Mouse (Mus musculus) T-helper 2 cell (primary cell): ENCODE results near the gene Fam169a.
"Not testable (repeated sequence)": the region's sequence is repeated elsewhere in the genome, so short reads cannot be mapped to it uniquely, and the experiment has no call there.

Source experiments
- in situ Hi-C: fragments of 300-600 bp; cut with MboI, MseI; formaldehyde crosslinking; loops from one replicate; pipeline ENCODE4 v1.15.1; 2025; ENCODE audit warnings: high pct_unique_total_duplicates

Gene Fam169a

DNA sequence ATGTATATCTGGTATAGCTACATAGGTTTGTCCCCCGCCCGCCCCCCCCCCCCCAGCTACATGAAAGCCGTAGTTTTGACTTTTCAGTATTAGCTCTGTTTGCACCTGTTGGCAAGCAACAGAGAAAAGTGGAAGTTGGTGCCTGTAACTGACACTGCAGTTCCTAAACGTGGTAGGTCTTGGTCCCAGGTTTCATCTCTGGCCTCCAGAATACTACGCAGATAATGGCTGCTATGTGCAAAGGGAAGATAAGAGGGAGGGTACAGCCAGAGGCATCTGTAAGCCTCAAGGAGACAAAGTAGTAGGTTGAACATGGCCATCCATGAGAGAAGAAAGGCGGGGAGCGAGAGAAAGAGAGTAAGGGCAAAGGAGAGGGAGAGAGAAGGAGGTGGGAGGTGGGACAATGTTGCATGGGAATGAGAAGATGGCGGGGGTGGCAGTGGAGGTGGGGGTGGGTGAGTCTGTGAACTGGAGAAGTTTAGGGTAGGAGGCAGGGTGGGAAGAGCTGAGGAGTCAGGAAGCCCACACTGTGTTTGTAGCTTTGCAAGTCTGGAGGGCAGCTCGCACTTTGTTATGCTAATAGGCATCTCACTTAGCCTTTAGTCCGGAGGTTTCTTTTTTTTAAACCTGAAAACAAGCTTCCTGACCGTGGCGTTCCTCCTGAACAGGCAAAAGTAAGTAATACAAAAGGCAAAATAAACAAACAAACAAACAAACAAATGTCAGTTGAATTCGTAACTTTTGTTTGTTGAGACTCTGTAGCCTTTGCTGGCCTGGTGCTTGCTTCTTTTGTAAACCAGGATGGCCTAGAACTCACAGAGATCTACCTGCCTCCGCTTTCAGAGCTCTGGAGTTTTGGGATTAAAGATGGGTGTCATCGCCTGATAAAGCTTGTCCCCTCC, at the start of gene Fam169a:
Fam169a (plus strand) TSS at position 638 of the 902 bp plus-strand sequence.
- in situ Hi-C loops: no loop called here

DNA sequence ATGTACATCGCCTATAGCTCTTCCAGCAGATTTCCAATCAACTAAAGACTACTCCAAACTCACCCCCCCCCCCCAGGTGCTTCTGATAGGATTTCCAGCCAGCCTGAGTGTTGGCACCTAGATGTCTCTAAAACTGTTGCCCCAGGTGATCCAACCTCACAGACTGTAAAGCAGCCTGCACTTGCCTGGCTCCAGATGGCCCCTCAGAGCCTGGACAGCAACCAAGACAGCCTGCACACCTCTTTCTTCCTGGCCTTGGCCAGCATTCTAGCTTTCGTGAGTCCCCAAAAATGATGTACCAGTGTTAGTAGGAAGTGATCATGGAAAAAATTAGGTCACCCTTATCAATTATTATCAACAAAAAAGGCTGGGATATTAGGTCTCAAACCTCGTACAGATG, 49.4 kb upstream of the Fam169a start:
- in situ Hi-C loops: no loop called here

DNA sequence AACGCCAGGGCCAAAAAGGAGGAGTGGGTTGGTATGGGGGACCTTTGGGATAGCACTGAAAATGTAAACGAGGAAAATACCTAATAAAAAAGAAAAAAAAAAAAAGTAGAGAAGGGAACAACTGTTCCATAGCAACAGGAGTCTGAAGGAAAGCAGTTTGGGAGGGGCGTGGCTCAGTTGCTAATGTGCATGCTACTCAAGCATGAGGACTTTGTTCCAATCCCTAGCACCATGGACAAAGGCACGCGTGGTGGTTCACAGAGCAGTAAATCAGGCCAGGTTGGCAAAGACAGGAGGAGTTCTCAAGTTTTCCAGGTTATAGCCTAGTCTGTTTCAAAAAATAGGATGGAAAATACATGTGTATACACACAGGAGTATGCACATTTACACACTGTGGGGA, 47.0 kb upstream of the Fam169a start:
- in situ Hi-C loops: no loop called here

DNA sequence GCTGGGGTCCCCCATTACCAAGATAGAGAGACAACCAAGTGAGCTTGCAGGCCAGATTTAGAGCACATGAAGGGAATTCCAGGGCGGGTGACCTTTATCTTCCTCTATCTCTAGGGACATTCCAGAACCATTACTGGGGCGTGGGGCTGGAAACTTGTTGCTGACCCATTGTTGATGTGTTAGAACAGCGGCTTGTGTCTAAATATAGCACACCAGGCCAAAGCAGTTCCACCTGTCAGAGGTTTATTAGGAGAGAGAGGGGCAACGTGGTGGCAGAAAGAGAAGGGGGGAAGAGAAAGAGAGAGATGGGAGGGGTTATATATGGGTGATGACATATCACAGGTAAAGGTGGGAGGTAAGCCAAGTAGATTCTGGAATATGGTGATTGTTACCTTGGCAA, 45.2 kb upstream of the Fam169a start:
- in situ Hi-C loops: no loop called here

DNA sequence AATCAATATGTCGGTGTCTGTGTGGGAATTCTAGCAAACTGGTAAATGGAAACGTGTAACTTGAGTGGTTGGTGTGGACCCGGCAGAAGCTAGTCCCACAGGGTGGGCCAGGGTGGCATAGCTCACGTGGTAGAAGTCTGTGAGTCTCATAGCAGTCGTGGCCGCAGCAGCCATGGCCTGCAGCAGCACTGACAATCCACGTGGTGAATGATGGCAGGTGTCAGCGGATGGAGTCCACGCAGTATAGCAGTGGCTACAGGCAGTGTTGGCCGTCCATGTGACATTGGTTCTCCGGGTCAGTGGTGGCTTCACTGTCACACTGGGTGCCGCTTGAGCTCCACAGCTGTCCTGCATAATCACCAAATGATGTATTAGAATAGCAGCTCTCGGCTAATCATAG, 37.0 kb upstream of the Fam169a start:
- in situ Hi-C loops: no loop called here

DNA sequence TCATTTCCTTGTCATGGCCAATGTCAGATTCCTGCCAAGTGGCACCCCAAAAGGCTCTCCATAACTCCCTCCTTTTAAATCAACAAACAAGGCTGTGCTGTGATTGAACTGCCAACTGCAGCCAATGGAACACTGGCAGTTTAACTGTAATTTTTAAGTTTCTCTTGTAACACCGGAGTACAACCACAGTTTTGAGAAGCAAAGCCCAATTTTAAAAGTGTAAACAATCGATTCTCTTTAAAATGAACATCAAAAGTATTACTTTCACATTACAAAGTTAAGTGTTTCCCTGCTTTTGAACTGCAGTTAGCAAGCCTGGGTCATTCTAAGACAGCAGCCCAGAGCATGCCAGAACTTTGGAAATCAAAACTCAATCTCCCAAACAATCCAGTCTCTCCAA, 32.8 kb upstream of the Fam169a start, which contains the start of gene 1700029F12Rik:
1700029F12Rik (minus strand) TSS at position 101 of the 400 bp plus-strand sequence.
- in situ Hi-C loops: no loop called here

DNA sequence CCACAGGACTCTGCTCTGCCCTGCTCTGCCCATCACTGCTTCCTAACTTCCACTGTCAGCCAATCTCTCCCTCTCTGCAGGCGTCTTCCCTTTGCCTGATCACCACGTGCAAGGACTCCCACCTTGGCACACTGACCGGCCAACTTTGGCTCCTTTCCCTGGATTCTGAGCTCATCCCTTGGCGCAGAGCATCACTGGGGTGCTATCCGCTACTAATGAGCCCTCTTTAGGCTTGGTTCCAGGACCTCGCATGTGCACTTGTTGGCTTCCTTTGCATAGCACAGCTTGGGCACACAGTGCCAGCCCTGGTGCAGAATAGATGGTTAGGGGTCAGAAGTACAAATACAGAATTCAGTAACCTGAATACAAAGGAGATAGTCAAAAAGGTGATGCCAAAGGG, 15.9 kb upstream of the Fam169a start:
- in situ Hi-C loops: loop anchor here (5.0 kb wide), 1 partner anchor 194 kb away; no protein-coding TSS in a partner anchor

DNA sequence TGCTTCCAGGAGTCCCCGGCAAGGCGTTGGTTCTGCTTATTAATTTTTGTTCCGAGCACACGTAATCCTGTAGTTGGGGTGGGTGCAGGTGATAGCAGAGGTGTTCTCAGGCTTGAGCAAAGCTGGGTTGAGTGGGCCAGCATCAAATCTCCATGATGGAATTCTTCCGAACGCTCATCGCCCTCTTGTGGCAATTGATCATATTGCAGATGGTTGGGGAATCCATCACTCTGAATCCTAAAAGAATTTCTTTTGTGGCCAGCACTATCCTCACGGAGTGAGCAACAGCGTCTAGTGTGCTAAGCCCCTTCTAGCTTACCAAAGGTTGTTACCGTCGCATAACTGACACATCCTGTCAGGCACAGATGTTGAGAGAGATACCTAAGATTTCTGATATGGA, 14.4 kb upstream of the Fam169a start:
- in situ Hi-C loops: loop anchor here (5.0 kb wide), 1 partner anchor 195 kb away; no protein-coding TSS in a partner anchor

DNA sequence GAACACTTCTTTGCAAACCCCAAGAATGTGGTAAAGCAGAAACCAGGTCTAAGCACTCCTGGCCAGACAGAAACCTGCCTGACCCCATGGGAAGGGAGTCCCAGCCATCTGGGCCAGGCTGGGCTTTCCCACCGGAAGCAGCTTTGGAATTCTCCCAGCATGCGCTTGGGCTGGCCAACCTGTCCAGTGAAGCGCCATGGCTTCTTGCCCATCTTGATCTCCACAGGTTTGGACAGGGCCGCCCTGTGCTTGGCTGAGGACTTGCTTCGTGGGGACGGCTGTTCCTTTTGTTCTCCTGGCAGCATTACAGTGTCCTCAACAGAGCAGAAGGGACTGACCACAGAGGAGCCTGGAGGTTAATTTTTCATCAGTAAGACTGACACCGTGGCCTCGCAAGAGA, 13.2 kb upstream of the Fam169a start:
- in situ Hi-C loops: loop anchor here (5.0 kb wide), 1 partner anchor 197 kb away; no protein-coding TSS in a partner anchor

DNA sequence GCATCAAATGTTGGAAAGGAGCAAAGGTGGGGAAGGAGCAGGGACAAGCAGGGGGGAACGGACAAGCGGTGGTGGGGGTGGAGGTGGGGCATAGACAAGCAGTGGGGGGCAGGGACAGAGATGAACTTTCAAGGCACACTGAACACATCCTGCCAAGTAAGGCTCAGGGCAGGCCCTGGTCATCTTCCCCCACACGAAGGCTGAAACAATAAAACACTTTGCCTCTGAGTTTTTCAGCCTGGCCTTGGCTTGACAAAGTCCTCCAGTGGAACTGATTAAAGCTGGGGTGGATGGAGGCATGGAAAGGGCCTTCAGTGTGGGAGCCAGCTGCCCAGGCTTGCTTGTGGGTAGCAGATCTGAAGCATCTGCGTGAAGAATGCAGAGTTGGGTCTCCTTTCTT, 9.3 kb upstream of the Fam169a start:
- in situ Hi-C loops: no loop called here

DNA sequence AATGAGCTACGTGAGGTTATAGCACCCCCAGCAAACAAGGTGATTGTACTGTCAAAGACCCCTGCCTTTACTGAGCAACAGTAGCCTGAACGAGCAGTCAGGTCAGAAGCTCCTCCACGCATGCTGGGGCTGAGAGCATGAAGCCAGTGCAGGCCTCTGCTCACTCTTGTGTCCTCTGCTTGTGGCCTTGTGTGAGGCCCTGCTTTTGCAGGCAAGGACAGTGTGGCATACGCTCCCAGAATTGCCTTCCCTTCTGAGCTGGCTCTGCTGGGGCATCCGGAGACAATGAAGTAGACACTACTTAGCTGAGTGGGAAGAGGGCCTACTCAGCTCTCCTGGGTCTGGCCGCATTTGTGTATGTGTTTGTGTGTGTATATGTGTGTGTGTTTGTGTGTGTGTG, 7.3 kb upstream of the Fam169a start:
- in situ Hi-C loops: no loop called here

DNA sequence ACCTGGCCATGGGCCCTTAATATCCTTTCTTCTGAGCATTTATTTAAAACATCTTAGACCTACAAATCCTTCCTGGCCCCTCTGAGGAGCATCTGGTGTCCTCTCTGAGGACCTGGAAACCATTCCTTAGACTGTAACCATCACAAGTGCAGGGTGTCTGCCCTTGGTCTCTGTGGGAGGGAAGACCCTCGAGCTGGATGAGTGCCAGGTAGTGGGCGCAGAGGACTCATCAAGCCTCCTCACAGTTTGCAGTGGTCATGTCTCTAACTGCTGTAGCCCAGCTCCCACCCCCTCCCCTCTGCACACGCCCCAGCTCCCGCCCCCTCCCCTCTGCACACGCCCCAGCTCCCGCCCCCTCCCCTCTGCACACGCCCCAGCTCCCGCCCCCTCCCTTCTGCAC, 6.8 kb upstream of the Fam169a start:
- in situ Hi-C loops: no loop called here

DNA sequence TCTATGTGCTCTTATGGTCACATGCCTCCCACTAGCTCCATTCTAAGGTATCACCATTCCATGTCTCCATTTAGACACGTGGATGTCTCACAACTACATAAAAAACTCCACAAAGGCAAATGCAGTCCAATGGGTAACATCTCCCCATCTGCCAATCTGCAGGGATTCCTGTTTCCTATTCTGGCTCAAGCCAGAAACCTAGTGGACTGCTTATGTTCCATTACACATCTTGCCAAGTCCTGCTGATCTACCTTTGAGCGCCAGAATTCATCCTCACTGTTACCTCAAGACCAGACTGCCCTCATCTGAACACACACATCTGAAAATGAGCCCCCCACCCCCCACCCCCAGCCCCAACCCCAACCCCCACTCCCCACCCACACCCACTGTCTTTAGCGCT, 4.9 kb upstream of the Fam169a start:
- in situ Hi-C loops: no loop called here

DNA sequence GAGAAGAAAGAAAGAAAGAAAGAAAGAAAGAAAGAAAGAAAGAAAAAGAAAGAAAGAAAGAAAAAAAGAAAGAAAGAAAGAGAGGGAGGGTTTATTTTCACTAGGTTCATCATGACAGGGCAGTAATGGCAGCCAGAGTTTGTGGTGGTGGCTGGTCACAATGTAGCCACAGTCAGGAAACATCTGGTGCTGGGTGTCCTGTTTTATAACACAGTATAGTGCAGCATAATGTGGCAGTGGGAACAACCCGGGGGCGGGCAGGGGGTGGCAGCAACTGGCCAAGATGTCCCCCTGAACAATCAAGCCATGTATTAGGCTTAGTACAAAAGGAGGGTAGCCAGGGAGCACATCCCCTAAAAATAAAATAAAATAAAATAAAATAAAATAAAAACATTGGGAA, 3.7 kb upstream of the Fam169a start:
- in situ Hi-C loops: no loop called here

DNA sequence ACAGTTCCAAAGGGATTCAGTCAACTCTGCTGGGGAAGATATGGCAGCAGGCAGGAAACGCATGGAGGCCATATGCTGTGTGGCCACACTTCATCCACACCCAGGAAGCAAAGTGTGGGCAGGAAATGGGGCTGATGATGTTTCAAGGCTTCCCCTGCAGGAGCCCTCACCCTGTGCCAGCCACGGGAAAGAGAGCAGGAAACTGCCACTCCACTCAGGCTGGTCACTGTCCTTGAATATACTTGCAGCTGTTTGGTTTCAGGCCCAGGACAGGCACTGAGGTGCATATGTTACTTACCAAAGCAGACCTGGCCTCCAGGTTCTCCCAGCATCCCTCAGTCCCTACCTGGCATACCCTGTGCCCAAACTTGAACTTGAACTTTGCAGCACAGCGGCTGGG, 2.7 kb upstream of the Fam169a start:
- in situ Hi-C loops: no loop called here

DNA sequence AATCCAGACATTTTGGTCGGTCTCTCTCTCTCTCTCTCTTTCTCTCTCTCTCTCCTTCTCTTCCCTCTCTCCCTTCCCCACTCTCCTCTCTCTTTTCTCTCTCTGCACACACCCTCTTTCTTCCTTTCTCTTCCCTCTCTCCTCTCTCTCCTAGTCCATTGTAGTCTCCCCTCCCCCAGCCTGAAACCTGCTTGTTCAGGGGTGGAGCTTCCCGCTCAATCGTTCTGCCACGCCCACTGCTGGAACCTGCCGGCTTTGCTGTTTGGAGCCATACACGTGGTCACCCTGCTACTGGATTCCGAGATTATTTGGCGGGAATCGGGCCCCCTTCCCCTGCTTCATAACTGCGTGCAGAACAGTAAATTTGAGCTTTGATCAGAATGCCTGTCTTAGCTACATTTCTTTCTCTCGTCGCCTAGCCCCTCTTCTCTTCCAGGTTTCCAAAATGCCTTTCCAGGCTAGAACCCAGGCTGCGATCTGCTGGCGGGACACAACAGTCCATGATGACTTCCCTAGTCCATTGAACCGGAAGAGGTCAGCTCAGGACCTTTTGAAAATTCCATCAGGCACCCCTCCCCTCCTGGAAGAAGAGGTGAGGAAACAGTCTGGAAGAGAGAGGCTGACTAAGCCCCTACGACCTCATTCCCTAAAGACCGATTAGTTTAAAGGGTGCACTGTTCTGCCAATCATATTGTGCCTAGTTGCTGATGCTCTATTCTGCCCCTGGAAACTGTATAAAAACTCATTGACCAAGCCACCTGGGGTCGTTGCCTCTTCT, 2.1 kb upstream of the Fam169a start:
- in situ Hi-C loops: not testable (repeated sequence)

DNA sequence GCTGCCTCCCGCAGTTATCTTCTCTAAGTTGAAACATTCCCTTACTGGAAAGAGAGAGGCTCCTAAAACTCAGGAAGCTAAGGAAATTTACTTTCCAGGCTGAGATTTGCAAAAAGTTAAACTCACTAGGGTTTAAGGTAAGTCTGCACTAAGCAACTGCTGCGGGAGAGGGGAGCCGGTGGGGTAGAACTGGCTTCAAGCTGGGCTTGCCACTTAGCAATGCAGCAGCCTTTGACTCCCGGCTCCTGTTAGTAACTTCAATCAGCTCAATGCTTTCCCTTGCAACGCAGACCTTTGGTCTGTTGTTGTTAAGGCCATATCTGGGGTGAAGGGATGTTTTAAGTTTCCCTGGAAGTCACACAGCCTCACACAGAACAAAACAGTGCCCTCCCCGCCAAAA, 605 bp downstream of the Fam169a start:
- in situ Hi-C loops: no loop called here

DNA sequence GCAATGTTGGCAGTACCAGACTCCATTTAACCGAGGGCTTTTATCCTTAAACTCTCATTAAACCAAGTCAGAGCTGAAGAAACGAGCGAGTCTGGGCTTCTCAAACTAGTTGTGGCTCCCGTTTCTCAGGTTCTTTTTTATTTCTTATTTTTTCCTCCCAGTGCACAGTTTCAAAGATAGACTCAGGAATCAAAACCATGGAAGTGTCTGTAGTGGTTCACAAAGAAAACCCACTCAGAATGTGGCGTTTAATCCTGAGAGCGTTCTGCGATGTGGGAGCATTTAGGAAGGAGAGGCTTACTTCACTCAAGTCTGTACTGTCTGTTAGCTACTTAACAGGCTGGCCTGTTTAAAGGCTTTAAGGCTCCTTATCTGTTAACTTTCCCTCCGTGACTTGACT, 1.1 kb downstream of the Fam169a start:
- in situ Hi-C loops: no loop called here

DNA sequence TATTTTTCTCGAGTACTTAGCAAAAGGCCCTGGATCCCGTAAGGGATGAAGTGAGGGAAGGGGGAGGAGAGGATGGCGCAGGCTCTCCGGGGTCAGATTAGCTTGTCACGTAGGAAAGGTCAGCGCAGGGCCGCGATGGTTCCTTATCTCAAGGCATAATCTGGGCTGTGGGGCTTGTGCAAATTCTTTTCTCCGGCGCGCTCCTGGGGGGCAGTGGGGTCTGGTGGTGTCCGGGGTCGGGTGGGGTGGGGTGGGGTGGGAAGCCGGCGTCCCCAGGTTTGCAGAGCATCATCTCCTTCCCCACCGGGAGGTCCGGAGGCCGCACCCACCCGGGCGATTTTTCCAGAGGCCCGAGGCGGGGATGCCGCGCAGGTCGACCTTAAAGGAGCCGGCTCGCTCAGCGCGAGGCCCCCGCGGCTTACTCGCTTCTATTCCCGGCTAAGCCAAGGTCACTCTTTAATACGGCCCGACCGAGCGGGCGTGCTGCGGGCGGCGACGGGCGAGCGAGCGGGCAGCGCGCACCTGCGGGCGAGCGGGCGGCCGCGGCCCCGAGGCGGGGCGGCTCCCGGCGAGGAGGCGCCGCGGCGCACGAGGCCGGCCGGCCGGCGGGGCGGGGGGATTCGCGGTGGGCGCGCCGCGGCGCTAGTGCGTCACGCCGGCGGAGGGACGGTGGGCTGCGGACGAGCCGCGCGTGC, 4.0 kb downstream of the Fam169a start:
- in situ Hi-C loops: no loop called here

DNA sequence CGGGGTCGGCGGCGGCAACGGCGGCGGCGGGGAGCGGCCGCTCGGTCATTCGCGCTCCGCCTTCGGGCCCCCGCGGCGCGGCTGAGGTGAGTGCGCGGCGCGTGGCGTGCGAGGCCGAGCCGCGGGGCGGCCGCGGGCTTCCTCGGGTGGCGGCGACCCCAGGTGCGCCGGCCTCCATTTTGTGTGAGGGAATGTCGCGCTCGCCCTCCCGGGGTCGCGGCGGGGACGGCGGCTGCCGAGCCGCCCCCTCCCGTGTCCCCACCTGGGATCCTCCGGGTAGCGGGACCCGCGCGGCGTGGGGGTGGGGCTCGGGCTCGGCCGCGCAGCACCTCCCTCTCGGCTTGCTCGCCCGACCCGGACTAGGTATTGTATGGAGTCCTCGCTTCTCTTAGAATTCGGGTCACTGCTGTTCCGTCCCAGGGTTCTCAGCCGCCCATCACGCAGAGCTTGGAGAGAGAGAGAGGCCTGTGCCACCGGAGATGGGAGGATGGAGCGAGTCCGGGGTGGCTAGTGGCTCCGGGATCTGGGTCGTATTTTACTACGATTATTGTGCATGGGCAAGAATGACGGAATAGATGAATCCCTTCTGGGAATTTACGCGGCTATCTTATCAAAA, 4.6 kb downstream of the Fam169a start:
- in situ Hi-C loops: no loop called here

DNA sequence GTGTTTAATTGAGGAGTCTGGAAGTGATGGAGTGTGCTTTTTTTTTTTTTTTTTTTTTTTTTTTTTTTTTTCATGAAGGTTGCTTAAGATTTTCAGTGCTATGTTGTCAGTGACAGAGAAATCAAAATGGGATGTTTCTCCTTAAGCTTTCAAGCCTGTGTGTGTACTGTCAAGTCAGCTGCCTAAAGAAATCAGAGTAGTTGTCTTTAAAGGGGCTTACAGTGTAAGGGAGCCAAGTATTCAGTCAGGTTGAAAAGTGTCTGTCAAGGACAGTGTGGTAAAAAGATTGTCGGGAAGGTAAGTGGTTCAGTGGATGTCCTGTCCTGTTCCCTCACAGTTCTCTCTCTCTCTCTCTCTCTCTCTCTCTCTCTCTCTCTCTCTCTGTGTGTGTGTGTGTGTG, 6.4 kb downstream of the Fam169a start:
- in situ Hi-C loops: no loop called here

DNA sequence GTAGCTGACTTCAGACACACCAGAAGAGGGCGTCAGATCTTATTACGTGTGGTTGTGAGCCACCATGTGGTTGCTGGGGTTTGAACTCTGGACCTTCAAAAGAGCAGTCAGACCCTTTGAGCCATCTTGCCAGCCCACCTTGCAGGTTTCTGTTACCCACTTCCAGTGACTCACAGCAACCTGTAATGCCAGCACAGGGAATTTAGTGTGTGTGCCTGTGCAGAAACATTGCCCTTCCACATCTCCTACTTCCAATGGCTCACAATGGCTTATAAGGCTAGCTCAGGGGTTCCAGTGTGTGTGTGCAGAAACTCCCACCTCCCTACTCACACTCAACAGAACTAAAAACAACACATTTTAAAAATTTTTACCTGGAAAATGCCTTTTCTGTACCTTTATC, 10.5 kb downstream of the Fam169a start:
- in situ Hi-C loops: no loop called here
